Mouse (Mus musculus) spleen, adult 2 months (tissue): ENCODE data around the gene Pigw.

ENCODE experiments used
- CTCF ChIP-seq: fragments of 200-500 bp; IDR thresholded peaks from 2 replicates; pipeline ENCODE4 v1.5.1; 2011; ENCODE audit warnings: mild to moderate bottlenecking, inconsistent platforms; ENCODE audit not compliant: insufficient read depth, insufficient read length, insufficient replicate concordance; ENCODE audit errors: extremely low read depth
- POLR2A ChIP-seq: fragments of 200-500 bp; IDR thresholded peaks from 2 replicates; pipeline ENCODE4 v1.6.1; 2011; ENCODE audit warnings: low read depth, low read length, inconsistent platforms

DNA sequence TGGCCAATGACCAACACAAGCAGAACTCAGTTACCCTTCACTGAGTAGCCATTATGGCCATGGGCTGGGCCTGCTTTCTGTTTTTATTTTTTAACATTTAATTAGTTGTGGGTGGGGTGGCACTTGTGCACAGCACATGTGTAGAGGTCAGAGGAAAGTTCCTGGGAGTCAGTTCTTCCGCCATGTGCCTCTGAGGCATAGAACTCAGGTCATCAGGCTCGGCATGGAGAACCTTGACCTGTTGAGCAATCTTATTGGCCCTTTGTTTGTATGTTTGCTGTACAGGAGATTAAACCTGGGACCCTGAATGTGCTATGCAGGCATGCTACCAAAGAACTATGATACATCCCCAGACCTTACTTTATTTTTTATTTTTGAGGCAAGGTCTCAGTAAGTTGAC lies 9.4 kb upstream of the Pigw start:
- no peak for TF ChIP-seq CTCF
- TF ChIP-seq POLR2A = no peak
